In the genomic region with DNA sequence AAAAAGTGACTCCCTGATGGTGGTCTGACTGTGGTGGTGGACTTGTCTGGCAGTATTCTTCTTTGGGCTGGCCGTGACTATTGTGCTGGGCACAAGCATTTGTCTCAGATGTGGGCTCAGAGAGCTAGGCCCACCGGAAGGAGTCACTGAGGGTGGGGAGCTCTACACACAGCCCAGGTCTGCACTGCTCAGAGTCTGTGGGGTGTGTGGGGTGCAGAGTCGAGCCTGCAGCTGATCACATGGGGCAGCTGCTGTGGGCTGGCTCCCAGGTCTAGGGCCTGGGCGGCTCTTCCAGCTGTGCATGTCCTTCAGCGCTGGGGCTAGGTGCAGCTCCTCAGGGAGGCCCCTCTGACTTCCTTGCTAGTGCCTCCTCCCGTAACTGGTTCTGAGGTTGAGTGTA, we compare ENCODE assay signal across 8 mouse cellular contexts. TPM values are rescaled to one million over a fixed set of nuclear protein-coding genes. Genes with fewer than 3 reads are reported as not detected.
A peak's percentile ranks its signal among the peaks of the same experiment; 100 is the strongest.
DNase-seq lines count a peak whose midpoint lies in the region; ATAC-seq and TF ChIP-seq lines count a peak whose summit lies in the region.

No protein-coding gene starts in this region.

- no peak overlapping the region for H3K4me3 ChIP-seq in forebrain, embryonic 12.5 days (replicated peaks)
- H3K4me3 ChIP-seq in forebrain, embryonic 11.5 days (ENCODE audit: low read depth, low read length): no peak overlapping the region
- no peak overlapping the region for H3K4me3 ChIP-seq in C2C12 (ENCODE audit: insufficient read depth, poor library complexity, severe bottlenecking)
- 0 out of 2 replicates have a peak overlapping the region, but pooled peaks have one; percentile 88 for H3K4me3 ChIP-seq in hindbrain, embryonic 12.5 days
- H3K4me3 ChIP-seq in limb, embryonic 14.5 days (replicated peaks; ENCODE audit: low read length): peak overlapping the region; percentile 90; the same call in 1 of the 2 replicates

- peaks cover 47% of the 10 kb centered on the region for H3K79me2 ChIP-seq in C2C12 (ENCODE audit: control insufficient read depth, insufficient read depth)

- no peak overlapping the region for H3K27ac ChIP-seq in forebrain, embryonic 12.5 days
- H3K27ac ChIP-seq in forebrain, embryonic 11.5 days (ENCODE audit: low read depth, low read length): no peak overlapping the region
- H3K27ac ChIP-seq in hindbrain, embryonic 12.5 days: 0 out of 2 replicates have a peak overlapping the region, but pooled peaks have one; percentile 45
- H3K27ac ChIP-seq in limb, embryonic 14.5 days (replicated peaks; ENCODE audit: low read depth, low read length): peak overlapping the region; percentile 58

- peaks cover 17% of the 10 kb centered on the region for H3K27me3 ChIP-seq in forebrain, embryonic 12.5 days
- no peaks in the 10 kb centered on the region; the same call in 1 of the 2 replicates for H3K27me3 ChIP-seq in forebrain, embryonic 11.5 days (ENCODE audit: control insufficient read depth, insufficient read depth, low read length)
- H3K27me3 ChIP-seq in C2C12 (ENCODE audit: control insufficient read depth, insufficient read depth, insufficient read length): no peaks in the 10 kb centered on the region
- 0 out of 2 replicates have a peak, but pooled peaks cover under 1% of the 10 kb centered on the region for H3K27me3 ChIP-seq in hindbrain, embryonic 12.5 days
- no peaks in the 10 kb centered on the region for H3K27me3 ChIP-seq in limb, embryonic 14.5 days (ENCODE audit: control insufficient read depth, insufficient read depth, low read length)

- no peak for ATAC-seq in forebrain, embryonic 12.5 days (ENCODE audit: low FRiP score)
- no peak for ATAC-seq in forebrain, embryonic 11.5 days (replicated peaks; ENCODE audit: low FRiP score)
- ATAC-seq in hindbrain, embryonic 12.5 days (ENCODE audit: low FRiP score): no peak
- peak; percentile 19; the same call in 1 of the 2 replicates for ATAC-seq in limb, embryonic 14.5 days (ENCODE audit: low FRiP score, low read depth)

- DNase-seq in forebrain, embryonic 11.5 days (ENCODE audit: low spot score): no peak
- DNase-seq in limb, embryonic 14.5 days (ENCODE audit: low spot score): no peak
- DNase-seq in T-cell, adult 2 months (ENCODE audit: low spot score): no peak
- no peak for DNase-seq in cerebellum, postnatal 36 days
- DNase-seq in spleen, adult 12 weeks (ENCODE audit: low spot score): no peak

- H3K9ac ChIP-seq in forebrain, embryonic 12.5 days: no peak overlapping the region
- no peak overlapping the region for H3K9ac ChIP-seq in forebrain, embryonic 11.5 days (ENCODE audit: low read length)
- peak overlapping the region; percentile 93; the same call in 1 of the 2 replicates for H3K9ac ChIP-seq in hindbrain, embryonic 12.5 days
- peak overlapping the region; percentile 96; the same call in 1 of the 2 replicates for H3K9ac ChIP-seq in limb, embryonic 14.5 days (ENCODE audit: low read depth, low read length, severe bottlenecking)

- TF ChIP-seq CTCF in C2C12 (IDR thresholded peaks at IDR 0.05; ENCODE audit: control insufficient read depth, insufficient read depth, insufficient read length): no peak

- H3K79me3 ChIP-seq in C2C12 (ENCODE audit: low read depth): peaks cover 2% of the 10 kb centered on the region

- 55% methylated on average over 6 of the region's 6 CpGs for WGBS in forebrain, embryonic 12.5 days
- WGBS in forebrain, embryonic 11.5 days: 78% methylated on average over 6 of the region's 6 CpGs
- WGBS in hindbrain, embryonic 12.5 days: 51% methylated on average over 6 of the region's 6 CpGs
- WGBS in limb, embryonic 14.5 days: 53% methylated on average over 6 of the region's 6 CpGs

- H3K9me3 ChIP-seq in forebrain, embryonic 12.5 days: no peaks in the 10 kb centered on the region
- no peaks in the 10 kb centered on the region for H3K9me3 ChIP-seq in forebrain, embryonic 11.5 days (ENCODE audit: control insufficient read depth, low read length)
- H3K9me3 ChIP-seq in hindbrain, embryonic 12.5 days (replicated peaks): no peaks in the 10 kb centered on the region
- H3K9me3 ChIP-seq in limb, embryonic 14.5 days (ENCODE audit: control insufficient read depth, low read length): no peaks in the 10 kb centered on the region

- peak overlapping the region; percentile 89 for H3K4me2 ChIP-seq in forebrain, embryonic 12.5 days
- no peak overlapping the region for H3K4me2 ChIP-seq in forebrain, embryonic 11.5 days (ENCODE audit: low read depth, low read length, severe bottlenecking)
- peak overlapping the region; percentile 86 for H3K4me2 ChIP-seq in hindbrain, embryonic 12.5 days (replicated peaks)
- peak overlapping the region; percentile 92 for H3K4me2 ChIP-seq in limb, embryonic 14.5 days (replicated peaks; ENCODE audit: low read depth, low read length, severe bottlenecking)

- TF ChIP-seq POLR2A in limb, embryonic 14.5 days (IDR thresholded peaks at IDR 0.05; ENCODE audit: borderline replicate concordance, extremely low read depth, insufficient read depth, insufficient read length): no peak

- no peaks in the 10 kb centered on the region for H3K36me3 ChIP-seq in forebrain, embryonic 12.5 days (replicated peaks)
- no peaks in the 10 kb centered on the region for H3K36me3 ChIP-seq in forebrain, embryonic 11.5 days (ENCODE audit: control insufficient read depth, insufficient read depth, low read length)
- H3K36me3 ChIP-seq in C2C12 (ENCODE audit: control insufficient read depth, insufficient read depth): no peaks in the 10 kb centered on the region
- no peaks in the 10 kb centered on the region for H3K36me3 ChIP-seq in hindbrain, embryonic 12.5 days
- no peaks in the 10 kb centered on the region for H3K36me3 ChIP-seq in limb, embryonic 14.5 days (ENCODE audit: control insufficient read depth, insufficient read depth, low read length)

- peaks cover 76% of the 10 kb centered on the region for H3K4me1 ChIP-seq in forebrain, embryonic 12.5 days
- peaks cover 36% of the 10 kb centered on the region for H3K4me1 ChIP-seq in forebrain, embryonic 11.5 days (replicated peaks; ENCODE audit: control insufficient read depth, insufficient read depth, low read length)
- H3K4me1 ChIP-seq in hindbrain, embryonic 12.5 days: peaks cover 76% of the 10 kb centered on the region
- H3K4me1 ChIP-seq in limb, embryonic 14.5 days (ENCODE audit: control insufficient read depth, insufficient read depth, low read length): peaks cover 67% of the 10 kb centered on the region

- no peak overlapping the region for H3ac ChIP-seq in C2C12 (ENCODE audit: control insufficient read depth, insufficient read length, low read depth)

TF ChIP-seq in C2C12, 6 proteins besides CTCF, POLR2A, EP300 and RAD21:
- TF ChIP-seq USF1 (IDR thresholded peaks at IDR 0.05; ENCODE audit: low read depth) (peak; percentile 40), MYOG (IDR thresholded peaks at IDR 0.05; ENCODE audit: control insufficient read depth, extremely low read depth, insufficient read length) (no peak), MYOD1 (IDR thresholded peaks at IDR 0.05; ENCODE audit: control insufficient read depth, insufficient read length, low read depth) (peak; percentile 84), MAX (IDR thresholded peaks at IDR 0.05) (no peak), FOSL1 (IDR thresholded peaks at IDR 0.05; ENCODE audit: insufficient read depth, low read length, poor library complexity, severe bottlenecking) (no peak)

RNA-seq across cellular contexts. Expression of a gene that starts 3.8 kb away (rescaled TPM):
- 6.7 and 7.8 TPM in 2 replicates for polyA plus RNA-seq in forebrain, embryonic 12.5 days (2016; fragmentation: Nextera tagmentation; extraction: Ambion mirVana)
- polyA plus RNA-seq in forebrain, embryonic 11.5 days (2014; fragmentation: Nextera tagmentation; extraction: Ambion mirVana): 6.5 and 6.9 TPM in 2 replicates
- polyA plus RNA-seq in C2C12 (2012; fragmentation: generic; extraction: Trizol): 14.1 TPM
- 11.1 and 11.2 TPM in 2 replicates for polyA plus RNA-seq in hindbrain, embryonic 12.5 days (2016; fragmentation: Nextera tagmentation; extraction: Ambion mirVana)
- polyA plus RNA-seq in limb, embryonic 14.5 days (2012; rRNA removed): 56.8 and 80.3 TPM in 2 replicates
- 13.8 and 17.0 TPM in 2 replicates for polyA plus RNA-seq in limb, embryonic 14.5 days (2014; fragmentation: Nextera tagmentation; extraction: Ambion mirVana)

Comparison
In these comparisons a context has a peak if more than half of its experiments do, and no peak if none do; other contexts are left out.
1. H3K27ac ChIP-seq: peak in hindbrain, embryonic 12.5 days (single experiment) and limb, embryonic 14.5 days (single experiment); none in forebrain, embryonic 12.5 days (single experiment) and forebrain, embryonic 11.5 days (single experiment).
2. H3K4me3 ChIP-seq: peak in hindbrain, embryonic 12.5 days (single experiment) and limb, embryonic 14.5 days (single experiment); none in forebrain, embryonic 12.5 days (single experiment), forebrain, embryonic 11.5 days (single experiment) and C2C12 (single experiment).
3. H3K9ac ChIP-seq: peak in hindbrain, embryonic 12.5 days (single experiment) and limb, embryonic 14.5 days (single experiment); none in forebrain, embryonic 12.5 days (single experiment) and forebrain, embryonic 11.5 days (single experiment).